Mouse (Mus musculus): Measurements from ENCODE around the gene Uvrag. TPM values are rescaled to one million over a fixed set of nuclear protein-coding genes. Genes with fewer than 3 reads are reported as not detected.

Uvrag gene
- polyA plus RNA-seq, 1 experiment from 2014 or later: 25.8 TPM

DNA sequence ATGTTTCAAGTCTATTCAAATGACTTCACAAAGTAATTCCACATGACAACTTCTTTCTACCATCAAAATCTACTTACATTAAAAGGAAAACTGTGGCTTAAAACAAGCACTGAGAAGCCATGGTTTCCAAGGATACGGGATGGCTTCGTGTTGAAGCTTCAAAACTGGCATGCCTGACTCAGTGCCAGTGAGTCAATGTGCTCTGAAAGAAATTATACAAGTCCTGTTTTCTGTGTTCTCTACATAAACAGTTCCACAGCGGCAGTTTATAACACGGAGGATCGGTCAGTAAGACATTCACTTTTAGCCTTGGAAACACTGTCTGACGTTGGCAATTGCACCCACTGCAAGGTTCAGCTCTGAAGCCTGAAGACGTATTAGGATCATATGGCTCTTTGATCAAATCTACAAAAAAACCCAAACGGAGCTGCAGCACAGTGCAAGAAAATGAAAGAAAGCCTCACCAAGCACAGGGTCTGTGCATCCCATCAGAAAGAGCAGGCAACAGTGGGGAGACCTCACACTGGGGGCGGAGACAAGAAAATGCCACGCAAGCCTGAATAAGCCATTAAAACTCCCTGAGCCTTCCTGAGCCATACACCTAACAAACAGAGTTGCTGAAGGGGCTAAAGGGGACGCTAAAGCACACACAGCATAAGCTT is 94.3 kb downstream of the Uvrag start:
- DNase-seq (ENCODE audit: low spot score) (no peak), ATAC-seq (replicated peaks; ENCODE audit: low FRiP score, low TSS enrichment, low read depth) (no peak)
- Histone ChIP-seq H3K4me1 (replicated peaks; ENCODE audit: control insufficient read depth, insufficient read depth, low read length) (peaks cover 25% of the 10 kb centered on the region), H3K4me3 (ENCODE audit: low read depth, low read length) (no peak overlapping the region), H3K27ac (ENCODE audit: low read depth) (no peak overlapping the region), H3K36me3 (ENCODE audit: control insufficient read depth, insufficient read depth, low read length) (no peaks in the 10 kb centered on the region), H3K27me3 (replicated peaks; ENCODE audit: control insufficient read depth, insufficient read depth, low read length) (no peaks in the 10 kb centered on the region), H3K9ac (ENCODE audit: low read length) (no peak overlapping the region), H3K4me2 (ENCODE audit: low read length) (no peak overlapping the region), H3K9me3 (ENCODE audit: control insufficient read depth, low read length) (no peaks in the 10 kb centered on the region)
- 43% methylated on average over 11 of the region's 11 CpGs for WGBS

DNA sequence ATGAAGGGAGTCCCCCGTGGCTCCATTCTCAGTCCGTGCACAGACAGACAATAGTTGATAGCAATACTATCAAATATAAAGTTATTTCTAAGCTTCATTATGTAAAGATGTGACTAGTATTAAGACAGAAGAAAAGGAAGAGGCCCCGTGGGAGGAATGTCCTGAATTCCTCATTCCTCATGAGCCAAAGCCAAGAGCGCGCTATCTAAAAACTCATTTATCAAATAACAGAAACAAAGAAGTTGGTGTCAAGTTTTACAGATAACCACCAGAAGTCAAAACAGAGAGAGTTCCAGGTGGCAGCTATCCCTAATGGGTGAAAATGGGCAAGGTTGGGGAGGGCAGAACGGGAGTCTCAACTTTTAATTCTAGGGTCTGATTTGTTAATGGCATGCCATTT is 95.4 kb downstream of the Uvrag start:
- H3K4me3 ChIP-seq (ENCODE audit: low read depth, low read length): no peak overlapping the region
- no peak for ATAC-seq (replicated peaks; ENCODE audit: low FRiP score, low TSS enrichment, low read depth)
- no peak overlapping the region for H3K27ac ChIP-seq (ENCODE audit: low read depth)
- no peaks in the 10 kb centered on the region for H3K9me3 ChIP-seq (ENCODE audit: control insufficient read depth, low read length)
- WGBS: 36% methylated on average over 6 of the region's 6 CpGs
- no peak overlapping the region for H3K9ac ChIP-seq (ENCODE audit: low read length)
- no peak overlapping the region for H3K4me2 ChIP-seq (ENCODE audit: low read length)
- peaks cover 26% of the 10 kb centered on the region for H3K4me1 ChIP-seq (replicated peaks; ENCODE audit: control insufficient read depth, insufficient read depth, low read length)
- no peak for DNase-seq (ENCODE audit: low spot score)
- no peaks in the 10 kb centered on the region for H3K27me3 ChIP-seq (replicated peaks; ENCODE audit: control insufficient read depth, insufficient read depth, low read length)
- H3K36me3 ChIP-seq (ENCODE audit: control insufficient read depth, insufficient read depth, low read length): no peaks in the 10 kb centered on the region

DNA sequence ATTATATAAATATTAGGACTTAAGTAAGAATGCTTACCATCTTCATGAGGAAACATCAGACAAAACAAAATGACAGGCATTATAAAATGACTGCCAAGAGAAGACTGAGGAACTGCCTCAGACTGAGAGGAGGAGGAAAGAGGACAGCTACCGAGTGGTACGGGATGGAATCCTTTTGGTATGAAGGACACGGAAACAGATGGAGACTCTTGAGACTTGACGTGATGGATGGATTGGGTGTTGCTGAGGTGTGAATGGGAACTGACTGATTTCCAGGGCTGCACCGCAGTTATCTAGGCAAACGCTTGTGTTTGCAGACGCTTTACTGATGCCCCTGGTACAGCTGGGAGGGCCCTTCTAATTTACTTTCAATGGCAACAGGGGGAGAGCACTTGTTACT is 97.0 kb downstream of the Uvrag start:
- no peak for DNase-seq (ENCODE audit: low spot score)
- no peak for ATAC-seq (replicated peaks; ENCODE audit: low FRiP score, low TSS enrichment, low read depth)
- no peaks in the 10 kb centered on the region for H3K36me3 ChIP-seq (ENCODE audit: control insufficient read depth, insufficient read depth, low read length)
- H3K4me3 ChIP-seq (ENCODE audit: low read depth, low read length): no peak overlapping the region
- WGBS: 47% methylated on average over 7 of the region's 7 CpGs
- H3K27me3 ChIP-seq (replicated peaks; ENCODE audit: control insufficient read depth, insufficient read depth, low read length): no peaks in the 10 kb centered on the region
- no peak overlapping the region for H3K9ac ChIP-seq (ENCODE audit: low read length)
- H3K27ac ChIP-seq (ENCODE audit: low read depth): no peak overlapping the region
- peaks cover 26% of the 10 kb centered on the region for H3K4me1 ChIP-seq (replicated peaks; ENCODE audit: control insufficient read depth, insufficient read depth, low read length)
- no peaks in the 10 kb centered on the region for H3K9me3 ChIP-seq (ENCODE audit: control insufficient read depth, low read length)
- no peak overlapping the region for H3K4me2 ChIP-seq (ENCODE audit: low read length)

DNA sequence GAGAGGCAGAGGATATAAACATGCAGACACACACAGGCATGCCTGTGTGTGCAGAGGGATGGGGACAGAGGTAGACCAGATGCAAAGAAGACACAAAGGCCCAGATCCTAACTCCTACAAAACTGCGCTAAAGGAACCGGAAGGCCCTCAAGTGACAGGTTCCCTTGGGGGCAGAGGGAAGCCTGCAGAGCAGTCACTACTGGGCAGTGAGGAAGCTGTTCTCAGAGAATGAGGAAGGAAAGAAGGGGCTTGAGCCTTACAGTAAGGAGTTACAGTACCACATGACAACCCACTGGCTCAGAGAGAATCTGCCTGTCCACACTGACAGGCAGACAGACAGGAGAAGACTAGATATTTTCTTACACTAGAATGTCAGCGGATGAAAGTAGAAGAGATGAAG is 97.6 kb downstream of the Uvrag start:
- Histone ChIP-seq H3K9ac (ENCODE audit: low read length) (no peak overlapping the region), H3K4me2 (ENCODE audit: low read length) (no peak overlapping the region), H3K27me3 (replicated peaks; ENCODE audit: control insufficient read depth, insufficient read depth, low read length) (no peaks in the 10 kb centered on the region), H3K27ac (ENCODE audit: low read depth) (no peak overlapping the region), H3K4me3 (ENCODE audit: low read depth, low read length) (no peak overlapping the region), H3K9me3 (ENCODE audit: control insufficient read depth, low read length) (no peaks in the 10 kb centered on the region), H3K4me1 (replicated peaks; ENCODE audit: control insufficient read depth, insufficient read depth, low read length) (peaks cover 26% of the 10 kb centered on the region), H3K36me3 (ENCODE audit: control insufficient read depth, insufficient read depth, low read length) (no peaks in the 10 kb centered on the region)
- 91% methylated on average over 3 of the region's 3 CpGs for WGBS
- DNase-seq (ENCODE audit: low spot score) (no peak), ATAC-seq (replicated peaks; ENCODE audit: low FRiP score, low TSS enrichment, low read depth) (no peak)

- H3K4me2 ChIP-seq (ENCODE audit: low read length): no peak overlapping the region
- peaks cover 22% of the 10 kb centered on the region for H3K4me1 ChIP-seq (replicated peaks; ENCODE audit: control insufficient read depth, insufficient read depth, low read length)
- no peaks in the 10 kb centered on the region for H3K9me3 ChIP-seq (ENCODE audit: control insufficient read depth, low read length)
- no peaks in the 10 kb centered on the region for H3K27me3 ChIP-seq (replicated peaks; ENCODE audit: control insufficient read depth, insufficient read depth, low read length)
- H3K9ac ChIP-seq (ENCODE audit: low read length): no peak overlapping the region
- no peak overlapping the region for H3K27ac ChIP-seq (ENCODE audit: low read depth)
- ATAC-seq (replicated peaks; ENCODE audit: low FRiP score, low TSS enrichment, low read depth) (no peak), DNase-seq (ENCODE audit: low spot score) (no peak)
- WGBS: 71% methylated on average over 9 of the region's 9 CpGs
- H3K36me3 ChIP-seq (ENCODE audit: control insufficient read depth, insufficient read depth, low read length): no peaks in the 10 kb centered on the region
- H3K4me3 ChIP-seq (ENCODE audit: low read depth, low read length): no peak overlapping the region
Measured at GRCm38 (mm10) chr7:99041818-99042217, 99.1 kb downstream of the Uvrag start.

- H3K36me3 ChIP-seq (ENCODE audit: control insufficient read depth, insufficient read depth, low read length): no peaks in the 10 kb centered on the region
- H3K4me2 ChIP-seq (ENCODE audit: low read length): no peak overlapping the region
- H3K4me1 ChIP-seq (replicated peaks; ENCODE audit: control insufficient read depth, insufficient read depth, low read length): peaks cover 13% of the 10 kb centered on the region
- no peaks in the 10 kb centered on the region for H3K27me3 ChIP-seq (replicated peaks; ENCODE audit: control insufficient read depth, insufficient read depth, low read length)
- H3K9me3 ChIP-seq (ENCODE audit: control insufficient read depth, low read length): no peaks in the 10 kb centered on the region
- no peak overlapping the region for H3K4me3 ChIP-seq (ENCODE audit: low read depth, low read length)
- no peak overlapping the region for H3K27ac ChIP-seq (ENCODE audit: low read depth)
- WGBS: 87% methylated on average over 8 of the region's 8 CpGs
- H3K9ac ChIP-seq (ENCODE audit: low read length): no peak overlapping the region
- DNase-seq (ENCODE audit: low spot score) (no peak), ATAC-seq (replicated peaks; ENCODE audit: low FRiP score, low TSS enrichment, low read depth) (no peak)
Measured at GRCm38 (mm10) chr7:99039912-99040311, 101.0 kb downstream of the Uvrag start.

DNA sequence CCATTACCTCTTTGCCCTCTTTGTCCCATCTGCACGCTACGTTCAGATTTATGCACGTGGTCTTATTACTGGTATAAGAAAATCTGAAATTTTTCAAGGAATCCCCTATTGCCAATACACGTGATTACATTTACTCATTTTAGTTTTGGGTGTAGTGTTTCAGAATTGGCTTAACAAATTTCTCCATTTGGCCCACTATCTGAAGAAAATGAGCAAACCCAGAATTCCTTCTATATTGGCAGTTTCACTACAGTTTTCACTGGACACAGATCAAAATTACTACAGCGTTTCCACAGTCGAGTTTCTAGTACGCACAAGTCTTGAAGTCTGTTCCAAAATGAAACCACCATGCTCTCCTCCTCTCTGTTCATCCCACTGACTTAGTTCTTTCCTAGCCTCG is 104.7 kb downstream of the Uvrag start:
- peaks cover 6% of the 10 kb centered on the region for H3K4me1 ChIP-seq (replicated peaks; ENCODE audit: control insufficient read depth, insufficient read depth, low read length)
- ATAC-seq (replicated peaks; ENCODE audit: low FRiP score, low TSS enrichment, low read depth): no peak

GRCm38 (mm10) chr7:99034909-99035308 is 106.0 kb downstream of the Uvrag start:
- Histone ChIP-seq H3K36me3 (ENCODE audit: control insufficient read depth, insufficient read depth, low read length) (no peaks in the 10 kb centered on the region), H3K4me2 (ENCODE audit: low read length) (no peak overlapping the region), H3K9me3 (ENCODE audit: control insufficient read depth, low read length) (no peaks in the 10 kb centered on the region), H3K4me1 (replicated peaks; ENCODE audit: control insufficient read depth, insufficient read depth, low read length) (no peaks in the 10 kb centered on the region), H3K27me3 (replicated peaks; ENCODE audit: control insufficient read depth, insufficient read depth, low read length) (no peaks in the 10 kb centered on the region), H3K27ac (ENCODE audit: low read depth) (no peak overlapping the region), H3K9ac (ENCODE audit: low read length) (no peak overlapping the region), H3K4me3 (ENCODE audit: low read depth, low read length) (no peak overlapping the region)
- ATAC-seq (replicated peaks; ENCODE audit: low FRiP score, low TSS enrichment, low read depth) (no peak), DNase-seq (ENCODE audit: low spot score) (no peak)
- 83% methylated on average over 2 of the region's 2 CpGs for WGBS

More for the DNA sequence above, 104.7 kb downstream of the Uvrag start:
- Histone ChIP-seq H3K27me3 (replicated peaks; ENCODE audit: control insufficient read depth, insufficient read depth, low read length) (no peaks in the 10 kb centered on the region), H3K36me3 (ENCODE audit: control insufficient read depth, insufficient read depth, low read length) (no peaks in the 10 kb centered on the region), H3K9ac (ENCODE audit: low read length) (no peak overlapping the region), H3K27ac (ENCODE audit: low read depth) (no peak overlapping the region), H3K9me3 (ENCODE audit: control insufficient read depth, low read length) (no peaks in the 10 kb centered on the region), H3K4me2 (ENCODE audit: low read length) (no peak overlapping the region), H3K4me3 (ENCODE audit: low read depth, low read length) (no peak overlapping the region)
- WGBS: 86% methylated on average over 8 of the region's 8 CpGs
- DNase-seq (ENCODE audit: low spot score): no peak

GRCm38 (mm10) chr7:99033838-99034237 is 107.1 kb downstream of the Uvrag start:
- H3K9me3 ChIP-seq (ENCODE audit: control insufficient read depth, low read length): no peaks in the 10 kb centered on the region
- no peak overlapping the region for H3K4me2 ChIP-seq (ENCODE audit: low read length)
- no peaks in the 10 kb centered on the region for H3K4me1 ChIP-seq (replicated peaks; ENCODE audit: control insufficient read depth, insufficient read depth, low read length)
- H3K27ac ChIP-seq (ENCODE audit: low read depth): no peak overlapping the region
- no peaks in the 10 kb centered on the region for H3K36me3 ChIP-seq (ENCODE audit: control insufficient read depth, insufficient read depth, low read length)
- no peak overlapping the region for H3K9ac ChIP-seq (ENCODE audit: low read length)
- 75% methylated on average over 5 of the region's 5 CpGs for WGBS
- no peak overlapping the region for H3K4me3 ChIP-seq (ENCODE audit: low read depth, low read length)
- no peaks in the 10 kb centered on the region for H3K27me3 ChIP-seq (replicated peaks; ENCODE audit: control insufficient read depth, insufficient read depth, low read length)
- no peak for DNase-seq (ENCODE audit: low spot score)
- no peak for ATAC-seq (replicated peaks; ENCODE audit: low FRiP score, low TSS enrichment, low read depth)

Measured in intestine, embryonic 14.5 days (tissue).